Comparison of ENCODE assay signal across 16 mouse cellular contexts in the genomic region with DNA sequence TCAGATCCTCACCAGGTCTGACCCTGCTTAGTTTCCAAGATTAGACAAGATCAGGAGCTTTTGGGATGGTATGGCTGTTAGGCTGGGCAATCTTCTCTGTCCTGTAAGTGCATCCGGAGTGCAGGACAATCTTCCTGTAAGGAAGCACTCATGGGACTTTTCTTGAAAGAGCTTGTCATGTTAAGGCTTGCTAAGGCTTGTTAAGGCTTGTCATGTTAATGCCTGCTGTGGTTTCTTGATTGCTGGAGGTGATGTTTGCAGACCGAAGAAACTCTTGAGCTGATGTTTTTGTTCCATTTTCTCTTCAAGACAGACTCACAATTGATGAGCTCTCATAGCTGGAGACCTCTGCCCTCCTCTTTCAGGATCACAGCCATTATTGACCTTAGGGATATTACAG.
"Had no signal": no experiment of that assay in that cellular context is flagged by ENCODE, and none has a peak within 500 bp of the region (broad histone marks: within the 10 kb centered on the region; RNA-seq: fewer than 3 reads in every experiment).

No protein-coding gene starts in this region.

- H3K27me3 ChIP-seq: neural tube, embryonic 13.5 days; neural tube, embryonic 15.5 days; stomach, embryonic 15.5 days had no signal

- H3K27ac ChIP-seq: neural tube, embryonic 13.5 days; neural tube, embryonic 15.5 days; stomach, embryonic 15.5 days; stomach, postnatal 0 days had no signal

- H3K4me1 ChIP-seq: neural tube, embryonic 13.5 days; neural tube, embryonic 15.5 days; stomach, embryonic 15.5 days had no signal

- H3K36me3 ChIP-seq: neural tube, embryonic 13.5 days; neural tube, embryonic 15.5 days; stomach, embryonic 15.5 days had no signal

- H3K9ac ChIP-seq: neural tube, embryonic 13.5 days; neural tube, embryonic 15.5 days; stomach, embryonic 15.5 days had no signal

- H3K9me3 ChIP-seq: neural tube, embryonic 13.5 days; neural tube, embryonic 15.5 days; stomach, embryonic 15.5 days had no signal

- H3K4me2 ChIP-seq: neural tube, embryonic 13.5 days; neural tube, embryonic 15.5 days; stomach, embryonic 15.5 days had no signal

- H3K4me3 ChIP-seq: neural tube, embryonic 13.5 days; neural tube, embryonic 15.5 days; stomach, embryonic 15.5 days had no signal

- DNase-seq: retina, postnatal 1 day; right cerebral cortex, adult 18-20 months; right cerebral cortex, postnatal 14 days; right cerebral cortex, postnatal 25 days; right cerebral cortex, postnatal 4 days; spleen, adult 18-20 months; thymus, adult 18-20 months; thymus, adult 2 months; thymus, postnatal 14 days; thymus, postnatal 25 days; thymus, postnatal 36 days; thymus, postnatal 4 days had no signal
